Mouse (Mus musculus): ENCODE data around the gene Padi4. TPM values are rescaled to one million over a fixed set of nuclear protein-coding genes. Genes with fewer than 3 reads are reported as not detected.

Gene Padi4
- total RNA-seq, 4 experiments from 2014 or later, result 1.6 TPM; not detected in 3

- no peak for DNase-seq (ENCODE audit: low spot score in 2 of 2)
Measured at GRCm38 (mm10) chr4:140740655-140741054, 33.4 kb downstream of the Padi4 start.

- no peak for DNase-seq (ENCODE audit: low spot score in 2 of 2)
Measured at GRCm38 (mm10) chr4:140732871-140733270, 41.2 kb downstream of the Padi4 start.

GRCm38 (mm10) chr4:140731654-140732053 lies 42.4 kb downstream of the Padi4 start:
- DNase-seq (ENCODE audit: low spot score in 2 of 2), result no peak

GRCm38 (mm10) chr4:140726907-140727306 lies 47.1 kb downstream of the Padi4 start:
- DNase-seq (ENCODE audit: low spot score in 2 of 2), result no peak

- no peak for DNase-seq (ENCODE audit: low spot score in 2 of 2)
Measured at GRCm38 (mm10) chr4:140724739-140725138, 49.3 kb downstream of the Padi4 start.

GRCm38 (mm10) chr4:140723801-140724200 lies 50.2 kb downstream of the Padi4 start:
- no peak for DNase-seq (ENCODE audit: low spot score in 2 of 2)

GRCm38 (mm10) chr4:140723192-140723591 lies 50.8 kb downstream of the Padi4 start:
- DNase-seq (ENCODE audit: low spot score in 2 of 2), result no peak

GRCm38 (mm10) chr4:140722710-140723109 lies 51.3 kb downstream of the Padi4 start:
- DNase-seq (ENCODE audit: low spot score in 2 of 2), result no peak

GRCm38 (mm10) chr4:140721968-140722490 lies 52.0 kb downstream of the Padi4 start:
- no peak for DNase-seq (ENCODE audit: low spot score in 2 of 2)

- DNase-seq (ENCODE audit: low spot score in 2 of 2), result no peak
Measured at GRCm38 (mm10) chr4:140720091-140720490, 53.9 kb downstream of the Padi4 start.

- DNase-seq (ENCODE audit: low spot score in 2 of 2), result no peak
Measured at GRCm38 (mm10) chr4:140718436-140718835, 55.6 kb downstream of the Padi4 start.

GRCm38 (mm10) chr4:140716994-140717393 lies 57.0 kb downstream of the Padi4 start:
- no peak for DNase-seq (ENCODE audit: low spot score in 2 of 2)

GRCm38 (mm10) chr4:140714586-140714985 lies 59.5 kb downstream of the Padi4 start:
- no peak for DNase-seq (ENCODE audit: low spot score in 2 of 2)

GRCm38 (mm10) chr4:140713480-140714365 lies 60.3 kb downstream of the Padi4 start:
- peak; percentile 93 to 97 for DNase-seq (ENCODE audit: low spot score in 2 of 2)

- no peak for DNase-seq (ENCODE audit: low spot score in 2 of 2)
Measured at GRCm38 (mm10) chr4:140711360-140711759, 62.7 kb downstream of the Padi4 start.

- no peak for DNase-seq (ENCODE audit: low spot score in 2 of 2)
Measured at GRCm38 (mm10) chr4:140710781-140711180, 63.3 kb downstream of the Padi4 start.

GRCm38 (mm10) chr4:140709617-140710016 lies 64.4 kb downstream of the Padi4 start:
- DNase-seq (ENCODE audit: low spot score in 2 of 2), result no peak

GRCm38 (mm10) chr4:140709111-140709510 lies 64.9 kb downstream of the Padi4 start:
- no peak for DNase-seq (ENCODE audit: low spot score in 2 of 2)

GRCm38 (mm10) chr4:140708297-140708927 lies 65.6 kb downstream of the Padi4 start:
- DNase-seq (ENCODE audit: low spot score in 2 of 2), result no peak

- DNase-seq (ENCODE audit: low spot score in 2 of 2), result no peak
Measured at GRCm38 (mm10) chr4:140707615-140708014, 66.4 kb downstream of the Padi4 start.

GRCm38 (mm10) chr4:140704166-140704565 lies 69.9 kb downstream of the Padi4 start:
- no peak for DNase-seq (ENCODE audit: low spot score in 2 of 2)

GRCm38 (mm10) chr4:140703636-140704035 lies 70.4 kb downstream of the Padi4 start:
- no peak for DNase-seq (ENCODE audit: low spot score in 2 of 2)
